Mouse (Mus musculus) neural tube, embryonic 11.5 days (tissue): ENCODE data around the gene Gm44596. TPM values are rescaled to one million over a fixed set of nuclear protein-coding genes. Genes with fewer than 3 reads are reported as not detected.

Source experiments
- ATAC-seq: fragments of 200-750 bp; cut with Nextera tagmentation; 2 replicates; pipeline ENCODE4 v1.8.0; 2017; ENCODE audit warnings: moderate number of reproducible peaks, mild to moderate bottlenecking, moderate TSS enrichment, moderate library complexity; ENCODE audit not compliant: insufficient read depth, low FRiP score, low TSS enrichment
- DNase-seq: peaks from one replicate; pipeline ENCODE4 v3.0.0-alpha.2; 2015; ENCODE audit warnings: low spot score
- H3K27ac ChIP-seq: fragments of 300-500 bp; sonication (generic); 2 replicates; pipeline ENCODE4 v1.5.1; 2014; ENCODE audit warnings: low read depth, mild to moderate bottlenecking, low read length
- H3K27me3 ChIP-seq: fragments of 300-500 bp; sonication (generic); 2 replicates; pipeline ENCODE4 v1.6.1; 2014; ENCODE audit warnings: mild to moderate bottlenecking, low read length, mixed read lengths; ENCODE audit not compliant: control insufficient read depth, insufficient read depth
- H3K36me3 ChIP-seq: fragments of 300-500 bp; sonication (generic); 2 replicates; pipeline ENCODE4 v1.6.1; 2014; ENCODE audit warnings: mild to moderate bottlenecking, low read length, moderate library complexity, mixed read lengths; ENCODE audit not compliant: control insufficient read depth, insufficient read depth
- H3K4me1 ChIP-seq: fragments of 300-500 bp; sonication (generic); 2 replicates; pipeline ENCODE4 v1.6.1; 2014; ENCODE audit warnings: low read length, mixed read lengths; ENCODE audit not compliant: control insufficient read depth, insufficient read depth
- H3K4me2 ChIP-seq: fragments of 300-500 bp; sonication (generic); 2 replicates; pipeline ENCODE4 v1.6.1; 2014; ENCODE audit warnings: low read depth, mild to moderate bottlenecking, moderate library complexity
- H3K4me3 ChIP-seq: fragments of 300-500 bp; sonication (generic); 2 replicates; pipeline ENCODE4 v1.5.1; 2014; ENCODE audit warnings: low read depth, low read length
- H3K9ac ChIP-seq: fragments of 300-500 bp; sonication (generic); 2 replicates; pipeline ENCODE4 v1.6.1; 2014; ENCODE audit warnings: mild to moderate bottlenecking, low read length
- H3K9me3 ChIP-seq: fragments of 300-500 bp; sonication (generic); 2 replicates; pipeline ENCODE4 v1.6.1; 2016; ENCODE audit warnings: low read length; ENCODE audit not compliant: control insufficient read depth
- whole genome bisulfite sequencing: fragments of 180-500 bp; shearing (Covaris S2); extraction: QIAGEN DNeasy Blood & Tissue Kit; methylation state at CpG from one replicate; pipeline ENCODE4 v1.1.7; 2014; 5-methylcytosine and 5-hydroxymethylcytosine counted together
- polyA plus RNA-seq: library from polyadenylated mRNA; unstranded; fragments of >200 nt; fragmentation: Nextera tagmentation; extraction: Ambion mirVana; gene quantifications from 2 replicates; pipeline ENCODE4 v1.2.1, GENCODE M21; 2014

Gm44596 gene
- polyA plus RNA-seq, 1 experiment from 2014 or later: not detected

DNA sequence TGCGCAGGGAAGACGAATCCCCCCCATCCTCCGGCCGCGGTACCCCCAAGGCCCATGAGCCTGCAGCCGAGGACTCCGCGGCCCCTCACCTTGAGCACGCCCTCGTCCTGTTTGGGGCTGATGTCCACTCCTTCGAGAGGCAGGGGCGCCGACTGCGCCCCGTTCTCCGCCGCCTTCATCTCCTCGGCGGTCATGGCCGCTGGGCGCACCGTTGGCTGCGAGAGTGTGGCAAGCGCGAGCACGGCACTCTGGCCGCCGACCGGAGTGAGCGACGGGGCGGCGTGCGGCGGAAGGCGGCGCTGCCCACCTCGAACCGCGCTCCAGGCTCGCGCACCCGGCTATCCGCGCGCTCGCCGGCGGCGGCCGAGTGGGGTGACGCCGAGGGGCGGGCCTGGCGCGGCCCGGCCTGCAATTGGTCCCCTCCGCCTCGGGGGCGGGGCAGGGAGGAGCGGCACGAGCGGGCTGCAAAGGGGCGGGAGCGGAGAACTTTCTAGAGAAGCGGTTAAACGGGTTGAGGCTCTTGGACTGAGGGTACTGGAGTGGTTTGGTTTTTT, 63.1 kb downstream of the Gm44596 start, which contains the start of gene Fkbp4:
TSS of gene Fkbp4 (minus strand) at position 361 of the 554 bp plus-strand sequence.
- Histone ChIP-seq H3K9me3 (no peaks in the 10 kb centered on the region), H3K4me1 (peaks cover 10% of the 10 kb centered on the region; the same call in 1 of the 2 replicates), H3K4me2 (peak within 1 kb of the TSS; percentile 69), H3K4me3 (peak within 1 kb of the TSS; percentile 97), H3K27ac (peak within 1 kb of the TSS; percentile 85), H3K9ac (peak within 1 kb of the TSS; percentile 98), H3K27me3 (no peaks in the 10 kb centered on the region), H3K36me3 (peaks cover 15% of the 10 kb centered on the region)
- peak; percentile 96 for DNase-seq
- ATAC-seq: peak; percentile 93
- 0% methylated on average over 65 of the region's 67 CpGs for WGBS

- Histone ChIP-seq H3K36me3 (peaks cover 14% of the 10 kb centered on the region), H3K4me3 (peak overlapping the region; percentile 97; the same call in 1 of the 2 replicates), H3K9me3 (no peaks in the 10 kb centered on the region), H3K27me3 (no peaks in the 10 kb centered on the region), H3K27ac (no peak overlapping the region), H3K9ac (peak overlapping the region; percentile 47), H3K4me2 (peak overlapping the region; percentile 69), H3K4me1 (peaks cover 10% of the 10 kb centered on the region; the same call in 1 of the 2 replicates)
- ATAC-seq (peak; percentile 48), DNase-seq (no peak)
- WGBS: 31% methylated on average over 18 of the region's 18 CpGs
Measured at GRCm38 (mm10) chr6:128438871-128439341, 63.6 kb downstream of the Gm44596 start.

DNA sequence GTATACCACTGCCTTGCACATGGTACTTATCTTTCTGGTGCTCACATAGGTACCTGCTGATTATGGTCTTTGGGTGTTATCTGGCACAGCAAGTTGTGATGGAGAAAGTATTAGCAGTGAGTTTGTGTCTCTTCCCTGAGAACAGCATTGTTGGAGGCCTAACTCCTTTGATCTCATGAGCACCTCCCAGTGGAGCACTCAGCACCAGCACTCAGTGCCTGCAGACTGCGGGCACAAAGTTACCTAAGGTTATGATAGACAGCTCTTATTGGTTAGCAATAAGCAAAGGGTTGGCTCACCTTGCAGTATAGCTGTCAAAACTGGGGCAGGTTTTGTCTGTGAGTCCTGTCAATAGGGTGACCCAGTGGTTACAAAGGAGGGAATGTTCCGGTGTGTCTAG, 64.9 kb downstream of the Gm44596 start:
- Histone ChIP-seq H3K9ac (no peak overlapping the region), H3K27me3 (no peaks in the 10 kb centered on the region), H3K4me3 (no peak overlapping the region), H3K9me3 (no peaks in the 10 kb centered on the region), H3K36me3 (peaks cover 7% of the 10 kb centered on the region), H3K4me1 (peaks cover 10% of the 10 kb centered on the region; the same call in 1 of the 2 replicates), H3K27ac (no peak overlapping the region), H3K4me2 (no peak overlapping the region)
- ATAC-seq (no peak), DNase-seq (no peak)
- 94% methylated on average over 2 of the region's 2 CpGs for WGBS

DNA sequence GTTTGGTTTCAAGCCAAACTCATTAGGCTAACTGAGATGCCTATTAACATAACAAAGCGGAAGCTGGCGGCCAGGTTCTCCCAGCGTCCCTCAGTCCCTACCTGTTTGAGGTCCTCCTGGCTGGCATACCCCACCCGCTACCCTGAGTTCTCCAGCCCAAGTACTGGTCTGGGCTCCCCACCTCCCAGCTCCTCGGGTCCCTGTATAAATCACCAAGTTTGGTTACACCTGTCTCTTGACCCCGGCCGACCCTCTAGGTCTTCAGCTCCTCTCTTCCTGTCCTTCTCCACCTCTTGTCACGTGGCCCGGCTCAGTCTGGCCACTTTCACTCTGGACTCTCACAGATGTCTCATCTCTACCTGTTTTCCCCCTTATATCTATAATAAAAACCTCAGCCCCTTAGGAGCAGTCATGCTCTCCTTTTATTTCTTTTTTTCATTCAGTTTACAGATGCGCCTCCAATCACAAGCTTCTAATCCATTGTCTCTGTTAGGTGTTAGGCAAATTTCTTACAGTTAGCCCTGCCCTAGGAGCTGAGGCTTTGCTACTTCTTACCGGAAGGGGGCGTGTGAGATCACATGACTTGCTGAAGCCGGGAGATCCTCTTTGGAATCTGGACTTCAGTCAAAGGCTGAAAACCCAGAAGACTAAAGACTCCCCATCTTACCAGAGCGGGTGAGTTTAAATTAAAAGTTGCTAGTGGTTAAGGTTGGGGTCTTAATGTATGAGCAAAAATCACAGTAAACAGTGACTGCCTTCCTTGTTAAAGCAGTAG, 70.6 kb downstream of the Gm44596 start:
- no peak overlapping the region for H3K27ac ChIP-seq
- no peaks in the 10 kb centered on the region for H3K4me1 ChIP-seq
- H3K9ac ChIP-seq: no peak overlapping the region
- no peaks in the 10 kb centered on the region for H3K36me3 ChIP-seq
- WGBS: 13% methylated on average over 14 of the region's 14 CpGs
- no peak overlapping the region for H3K4me2 ChIP-seq
- H3K27me3 ChIP-seq: no peaks in the 10 kb centered on the region
- no peak overlapping the region for H3K4me3 ChIP-seq
- ATAC-seq: no peak
- DNase-seq: peak; percentile 41
- H3K9me3 ChIP-seq: no peaks in the 10 kb centered on the region

- WGBS: 95% methylated on average over 5 of the region's 5 CpGs
- Histone ChIP-seq H3K4me1 (no peaks in the 10 kb centered on the region), H3K36me3 (no peaks in the 10 kb centered on the region), H3K4me2 (no peak overlapping the region), H3K9ac (no peak overlapping the region), H3K9me3 (no peaks in the 10 kb centered on the region), H3K27ac (no peak overlapping the region), H3K27me3 (no peaks in the 10 kb centered on the region), H3K4me3 (no peak overlapping the region)
- ATAC-seq (no peak), DNase-seq (no peak)
Measured at GRCm38 (mm10) chr6:128447063-128447462, 71.8 kb downstream of the Gm44596 start.

- no peak overlapping the region for H3K4me2 ChIP-seq
- H3K4me3 ChIP-seq: no peak overlapping the region
- no peaks in the 10 kb centered on the region for H3K4me1 ChIP-seq
- H3K9me3 ChIP-seq: no peaks in the 10 kb centered on the region
- WGBS: 83% methylated on average over 12 of the region's 12 CpGs
- no peaks in the 10 kb centered on the region for H3K27me3 ChIP-seq
- ATAC-seq: no peak
- H3K27ac ChIP-seq: no peak overlapping the region
- H3K36me3 ChIP-seq: no peaks in the 10 kb centered on the region
- H3K9ac ChIP-seq: no peak overlapping the region
- no peak for DNase-seq
Measured at GRCm38 (mm10) chr6:128455835-128456605, 80.7 kb downstream of the Gm44596 start.

Other genes with a start within 250 kb of the Gm44596 start
- 64.5 and 66.0 TPM in 2 replicates for gene Tspan9, start 231.9 kb upstream of the Gm44596 start, polyA plus RNA-seq
- 1.9 TPM in 2 replicates for gene Tead4, start 74.7 kb upstream of the Gm44596 start, polyA plus RNA-seq
- 17.4 and 18.6 TPM in 2 replicates for gene Tulp3, start 19.7 kb upstream of the Gm44596 start, polyA plus RNA-seq
- 166 and 175 TPM in 2 replicates for gene Rhno1, start 12.6 kb upstream of the Gm44596 start, polyA plus RNA-seq
- gene Foxm1, start 12.5 kb upstream of the Gm44596 start, polyA plus RNA-seq: 52.1 and 54.7 TPM in 2 replicates
- gene Tex52, start within 50 bp of the Gm44596 start, polyA plus RNA-seq: 0.34 and 0.66 TPM in 2 replicates
- gene Nrip2, start 23.8 kb downstream of the Gm44596 start, polyA plus RNA-seq: 1.9 and 2.2 TPM in 2 replicates
- gene Itfg2, start 49.4 kb downstream of the Gm44596 start, polyA plus RNA-seq: 28.8 and 31.2 TPM in 2 replicates
- 506 and 551 TPM in 2 replicates for gene Fkbp4, start 63.2 kb downstream of the Gm44596 start, polyA plus RNA-seq
- not detected in 2 replicates for gene Pzp, start 151.2 kb downstream of the Gm44596 start, polyA plus RNA-seq
- not detected in 2 replicates for gene A2ml1, start 206.1 kb downstream of the Gm44596 start, polyA plus RNA-seq
- not detected in 2 replicates for gene Klrb1a, start 248.0 kb downstream of the Gm44596 start, polyA plus RNA-seq